Comparison of ENCODE assay signal across 27 mouse cellular contexts in the genomic region with DNA sequence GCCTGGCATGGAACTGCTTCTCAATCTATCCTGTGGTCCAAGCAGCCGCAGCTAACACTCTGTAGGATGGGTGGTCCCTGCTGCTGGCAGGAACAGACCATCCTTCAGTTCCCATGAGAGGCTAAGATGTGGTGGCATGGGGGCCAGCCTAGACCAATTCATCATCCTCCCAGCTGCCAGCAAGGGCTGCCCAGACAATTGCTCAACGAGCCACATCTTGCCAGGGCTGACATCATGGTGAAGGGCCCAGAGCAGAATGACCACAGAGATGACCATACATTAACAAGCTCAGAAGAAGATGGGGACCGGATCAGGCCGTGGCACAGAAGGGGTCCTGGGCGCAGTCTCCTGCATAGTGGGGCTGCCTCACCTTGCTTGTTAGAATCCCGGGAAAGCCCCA. TPM values are rescaled to one million over a fixed set of nuclear protein-coding genes. Genes with fewer than 3 reads are reported as not detected.
A peak's percentile ranks its signal among the peaks of the same experiment; 100 is the strongest.
DNase-seq lines count a peak whose midpoint lies in the region; ATAC-seq and TF ChIP-seq lines count a peak whose summit lies in the region.
"Had no signal": no experiment of that assay in that cellular context is flagged by ENCODE, and none has a peak within 500 bp of the region (broad histone marks: within the 10 kb centered on the region; RNA-seq: fewer than 3 reads in every experiment).

No protein-coding gene starts in this region.

- no peak overlapping the region for H3K4me2 ChIP-seq in forebrain, embryonic 15.5 days (replicated peaks)
- H3K4me2 ChIP-seq: heart, embryonic 11.5 days; hindbrain, embryonic 13.5 days had no signal

- DNase-seq in forebrain, embryonic 10.5 days (ENCODE audit: extremely low spot score, low spot score) = no peak
- peak; percentile 61 for DNase-seq in 3134 (ENCODE audit: extremely low read depth, insufficient read length, low spot score)
- DNase-seq in 3T3-L1 (ENCODE audit: low read depth, low spot score) = peak; percentile 24
- no peak for DNase-seq in embryonic facial prominence, embryonic 10.5 days (ENCODE audit: low spot score)
- no peak for DNase-seq in heart, adult 2 months
- DNase-seq in cerebellum, adult 18-20 months = no peak
- DNase-seq: B cell, adult 2 months; cerebellum, adult 2 months; cerebellum, adult 9-11 months; cerebellum, postnatal 25 days; embryo, embryonic 11 days; gastrocnemius, postnatal 10 days; gastrocnemius, postnatal 36 days; kidney, adult 2 months had no signal

- TF ChIP-seq POLR2A in heart, adult 2 months (IDR thresholded peaks at IDR 0.05; ENCODE audit: insufficient read depth, low read depth, low read length) = no peak

- H3K4me1 ChIP-seq in forebrain, embryonic 10.5 days = peaks cover 10% of the 10 kb centered on the region
- no peaks in the 10 kb centered on the region for H3K4me1 ChIP-seq in forebrain, embryonic 15.5 days
- H3K4me1 ChIP-seq in embryonic facial prominence, embryonic 10.5 days = peaks cover 17% of the 10 kb centered on the region
- H3K4me1 ChIP-seq in heart, adult 2 months (ENCODE audit: control insufficient read depth, insufficient read depth, low read length) = no peaks in the 10 kb centered on the region

- ATAC-seq in forebrain, embryonic 15.5 days (replicated peaks) = no peak
- ATAC-seq: CD4-positive, CD25-positive, alpha-beta regulatory T cell, adult 4 months; forebrain, embryonic 14.5 days; hindbrain, postnatal 0 days; inflammation-experienced regulatory T-cells, adult 6 months; intestine, postnatal 0 days had no signal

- H3K36me3 ChIP-seq in forebrain, embryonic 10.5 days (replicated peaks) = no peaks in the 10 kb centered on the region
- no peaks in the 10 kb centered on the region for H3K36me3 ChIP-seq in forebrain, embryonic 15.5 days
- no peaks in the 10 kb centered on the region for H3K36me3 ChIP-seq in embryonic facial prominence, embryonic 10.5 days (replicated peaks)
- H3K36me3 ChIP-seq in heart, adult 2 months (ENCODE audit: control insufficient read depth, insufficient read depth, low read length) = no peaks in the 10 kb centered on the region
- H3K36me3 ChIP-seq: hindbrain, embryonic 13.5 days had no signal

- H3K27ac ChIP-seq in forebrain, embryonic 10.5 days = 0 out of 2 replicates have a peak overlapping the region, but pooled peaks have one; percentile 30
- H3K27ac ChIP-seq in forebrain, embryonic 15.5 days (replicated peaks) = no peak overlapping the region
- 0 out of 2 replicates have a peak overlapping the region, but pooled peaks have one; percentile 12 for H3K27ac ChIP-seq in embryonic facial prominence, embryonic 10.5 days (replicated peaks)
- no peak overlapping the region for H3K27ac ChIP-seq in heart, adult 2 months
- H3K27ac ChIP-seq: hindbrain, embryonic 13.5 days; hindbrain, postnatal 0 days had no signal

- no peak overlapping the region for H3K9ac ChIP-seq in forebrain, embryonic 15.5 days (replicated peaks)
- no peak overlapping the region for H3K9ac ChIP-seq in heart, adult 2 months (ENCODE audit: low read depth, low read length)
- H3K9ac ChIP-seq: hindbrain, embryonic 13.5 days had no signal

- intact Hi-C loops in heart, adult 2 months (cut with DNase I) = no loop called here

- no peaks in the 10 kb centered on the region for H3K9me3 ChIP-seq in forebrain, embryonic 10.5 days
- H3K9me3 ChIP-seq in forebrain, embryonic 15.5 days = no peaks in the 10 kb centered on the region
- no peaks in the 10 kb centered on the region for H3K9me3 ChIP-seq in embryonic facial prominence, embryonic 10.5 days
- H3K9me3 ChIP-seq: hindbrain, embryonic 13.5 days had no signal

- no peak overlapping the region for H3K4me3 ChIP-seq in forebrain, embryonic 10.5 days
- no peak overlapping the region for H3K4me3 ChIP-seq in forebrain, embryonic 15.5 days
- no peak overlapping the region for H3K4me3 ChIP-seq in embryonic facial prominence, embryonic 10.5 days
- H3K4me3 ChIP-seq in heart, adult 2 months = no peak overlapping the region
- H3K4me3 ChIP-seq: hindbrain, embryonic 13.5 days had no signal

- peaks cover 29% of the 10 kb centered on the region for H3K27me3 ChIP-seq in forebrain, embryonic 10.5 days (ENCODE audit: poor library complexity, severe bottlenecking)
- no peaks in the 10 kb centered on the region for H3K27me3 ChIP-seq in forebrain, embryonic 15.5 days
- peaks cover 31% of the 10 kb centered on the region for H3K27me3 ChIP-seq in embryonic facial prominence, embryonic 10.5 days (replicated peaks; ENCODE audit: low read depth, poor library complexity, severe bottlenecking)
- no peaks in the 10 kb centered on the region for H3K27me3 ChIP-seq in heart, adult 2 months (ENCODE audit: control insufficient read depth, insufficient read depth, low read length)

- H3K79me2 ChIP-seq in heart, adult 2 months (replicated peaks; ENCODE audit: control insufficient read depth, insufficient read depth, low read length) = no peaks in the 10 kb centered on the region

- TF ChIP-seq EP300 in heart, adult 2 months (IDR thresholded peaks at IDR 0.05; ENCODE audit: insufficient read depth, low read depth, low read length) = no peak

- 90% methylated on average over 6 of the region's 6 CpGs for WGBS in forebrain, embryonic 10.5 days
- 84% methylated on average over 6 of the region's 6 CpGs for WGBS in forebrain, embryonic 15.5 days
- WGBS in embryonic facial prominence, embryonic 10.5 days = 92% methylated on average over 6 of the region's 6 CpGs
- 90% methylated on average over 6 of the region's 6 CpGs for WGBS in heart, adult 2 months

- TF ChIP-seq CTCF in heart, adult 2 months (IDR thresholded peaks at IDR 0.05) = no peak

RNA-seq across cellular contexts. Expression of gene Gins2, which starts 21.7 kb away (rescaled TPM):
- polyA plus RNA-seq in forebrain, embryonic 10.5 days (2016; fragmentation: Nextera tagmentation; extraction: Ambion mirVana) = 154 and 158 TPM in 2 replicates
- 27.1 and 34.2 TPM in 2 replicates for polyA plus RNA-seq in forebrain, embryonic 15.5 days (2015; fragmentation: Nextera tagmentation; extraction: Ambion mirVana)
- 156 TPM in 2 replicates for polyA plus RNA-seq in embryonic facial prominence, embryonic 10.5 days (2016; fragmentation: Nextera tagmentation; extraction: Ambion mirVana)
- 1 to 10 TPM; 1.1 to 1.5 TPM for total RNA-seq in heart, adult 2 months (2021)
- 1.3 and 1.4 TPM in 2 replicates for polyA plus RNA-seq in heart, adult 2 months (2012; rRNA removed)

RNA-seq across cellular contexts. Expression of gene 1190005I06Rik, which starts 36.6 kb away (rescaled TPM):
- polyA plus RNA-seq in forebrain, embryonic 10.5 days (2016; fragmentation: Nextera tagmentation; extraction: Ambion mirVana) = 2.3 and 2.8 TPM in 2 replicates
- 8.3 and 11.3 TPM in 2 replicates for polyA plus RNA-seq in forebrain, embryonic 15.5 days (2015; fragmentation: Nextera tagmentation; extraction: Ambion mirVana)
- 2.9 and 3.8 TPM in 2 replicates for polyA plus RNA-seq in embryonic facial prominence, embryonic 10.5 days (2016; fragmentation: Nextera tagmentation; extraction: Ambion mirVana)
- 1 to 10 TPM; 3.9 to 5.3 TPM for total RNA-seq in heart, adult 2 months (2021)
- polyA plus RNA-seq in heart, adult 2 months (2012; rRNA removed) = 3.0 and 6.0 TPM in 2 replicates
- total RNA-seq: granulocyte monocyte progenitor cell, adult 5-6 weeks; hematopoietic stem cell, adult 5-6 weeks had no signal

RNA-seq across cellular contexts. Expression of gene Gm27021, which starts 57.1 kb away (rescaled TPM):
- 3.2 and 4.0 TPM in 2 replicates for polyA plus RNA-seq in forebrain, embryonic 10.5 days (2016; fragmentation: Nextera tagmentation; extraction: Ambion mirVana)
- polyA plus RNA-seq in forebrain, embryonic 15.5 days (2015; fragmentation: Nextera tagmentation; extraction: Ambion mirVana) = 6.6 and 7.3 TPM in 2 replicates
- polyA plus RNA-seq in embryonic facial prominence, embryonic 10.5 days (2016; fragmentation: Nextera tagmentation; extraction: Ambion mirVana) = 3.7 and 4.2 TPM in 2 replicates
- not detected for total RNA-seq in heart, adult 2 months (2021)
- not detected in 2 replicates for polyA plus RNA-seq in heart, adult 2 months (2012; rRNA removed)
- total RNA-seq: gastrocnemius, adult 18-20 months; gastrocnemius, postnatal 10 days; gastrocnemius, postnatal 36 days; granulocyte monocyte progenitor cell, adult 5-6 weeks; heart, adult 8-10 months; heart, postnatal 25 days; hematopoietic stem cell, adult 5-6 weeks had no signal
- polyA plus RNA-seq: CD4-positive, CD25-positive, alpha-beta regulatory T cell, adult 4 months; kidney, adult 2 months had no signal

RNA-seq across cellular contexts. Expression of gene Cox4i1, which starts 57.2 kb away (rescaled TPM):
- polyA plus RNA-seq in forebrain, embryonic 10.5 days (2016; fragmentation: Nextera tagmentation; extraction: Ambion mirVana) = 865 and 885 TPM in 2 replicates
- polyA plus RNA-seq in forebrain, embryonic 15.5 days (2015; fragmentation: Nextera tagmentation; extraction: Ambion mirVana) = 971 and 990 TPM in 2 replicates
- 874 and 883 TPM in 2 replicates for polyA plus RNA-seq in embryonic facial prominence, embryonic 10.5 days (2016; fragmentation: Nextera tagmentation; extraction: Ambion mirVana)
- 1,000 to 10,000 TPM; 4,113 to 4,965 TPM for total RNA-seq in heart, adult 2 months (2021)
- 4,656 and 4,851 TPM in 2 replicates for polyA plus RNA-seq in heart, adult 2 months (2012; rRNA removed)

RNA-seq across cellular contexts. Expression of gene Emc8, which starts 57.5 kb away (rescaled TPM):
- 379 and 400 TPM in 2 replicates for polyA plus RNA-seq in forebrain, embryonic 10.5 days (2016; fragmentation: Nextera tagmentation; extraction: Ambion mirVana)
- 168 and 178 TPM in 2 replicates for polyA plus RNA-seq in forebrain, embryonic 15.5 days (2015; fragmentation: Nextera tagmentation; extraction: Ambion mirVana)
- 388 and 400 TPM in 2 replicates for polyA plus RNA-seq in embryonic facial prominence, embryonic 10.5 days (2016; fragmentation: Nextera tagmentation; extraction: Ambion mirVana)
- 10 to 100 TPM; 42.2 to 46.3 TPM for total RNA-seq in heart, adult 2 months (2021)
- polyA plus RNA-seq in heart, adult 2 months (2012; rRNA removed) = 34.1 and 36.9 TPM in 2 replicates

Comparison
In these comparisons a context has a peak if more than half of its experiments do, and no peak if none do; other contexts are left out.
1. H3K27ac ChIP-seq: peak in forebrain, embryonic 10.5 days (single experiment) and embryonic facial prominence, embryonic 10.5 days (single experiment); none in forebrain, embryonic 15.5 days (single experiment) and heart, adult 2 months (single experiment).
2. DNase-seq: peak in 3134 (single experiment) and 3T3-L1 (single experiment); none in forebrain, embryonic 10.5 days (single experiment), embryonic facial prominence, embryonic 10.5 days (single experiment), heart, adult 2 months (0 of 2) and cerebellum, adult 18-20 months (0 of 2).
3. RNA of gene Gins2, which starts 21.7 kb away (polyA plus RNA-seq): 156 TPM in embryonic facial prominence, embryonic 10.5 days, 154 to 158 TPM in forebrain, embryonic 10.5 days and 27.1 to 34.2 TPM in forebrain, embryonic 15.5 days; 1.3 to 1.4 TPM in heart, adult 2 months; every median in the first group is over 10 times any median in the second.